Mouse (Mus musculus): ENCODE measurements around the gene Unc13d. TPM values are rescaled to one million over a fixed set of nuclear protein-coding genes. Genes with fewer than 3 reads are reported as not detected.

Unc13d gene
- total RNA-seq, 1 experiment from 2014 or later = 47.0 TPM

- no peak for ATAC-seq (ENCODE audit: extremely low read depth, insufficient number of reproducible peaks, low FRiP score, poor library complexity, severe bottlenecking)
Measured at GRCm38 (mm10) chr11:116084166-116084565, 6.4 kb upstream of the Unc13d start.

DNA sequence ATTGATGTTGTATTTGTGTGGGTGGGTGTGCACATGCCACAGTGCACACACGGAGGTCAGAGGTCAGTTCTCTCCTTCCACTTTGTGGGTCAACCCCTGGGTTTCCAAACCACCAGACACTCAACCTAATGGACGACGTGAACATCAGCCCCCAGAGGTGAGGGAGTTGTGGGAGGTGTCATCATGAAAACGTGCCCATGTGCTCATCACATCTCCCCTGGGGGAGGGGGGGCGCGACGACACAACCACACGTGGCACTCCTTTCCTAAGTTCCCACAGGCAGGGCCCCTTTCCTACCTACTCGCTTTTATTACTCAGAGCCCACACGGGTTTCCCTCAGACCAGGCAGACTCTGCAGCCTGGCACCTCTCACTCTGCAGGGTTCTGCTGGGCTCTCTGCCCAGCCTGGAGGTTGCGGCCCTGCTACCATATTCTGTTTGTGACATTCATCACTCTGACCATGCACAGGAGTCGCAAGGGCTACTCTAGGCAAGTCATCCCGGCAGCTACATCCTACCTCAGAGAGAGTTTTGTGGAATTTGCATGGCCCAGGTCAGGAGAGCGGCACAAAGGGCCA, 5.4 kb upstream of the Unc13d start:
- no peak for ATAC-seq (ENCODE audit: extremely low read depth, insufficient number of reproducible peaks, low FRiP score, poor library complexity, severe bottlenecking)

GRCm38 (mm10) chr11:116081081-116081480, 3.3 kb upstream of the Unc13d start:
- no peak for ATAC-seq (ENCODE audit: extremely low read depth, insufficient number of reproducible peaks, low FRiP score, poor library complexity, severe bottlenecking)

GRCm38 (mm10) chr11:116079511-116079910, 1.8 kb upstream of the Unc13d start:
- no peak for ATAC-seq (ENCODE audit: extremely low read depth, insufficient number of reproducible peaks, low FRiP score, poor library complexity, severe bottlenecking)

DNA sequence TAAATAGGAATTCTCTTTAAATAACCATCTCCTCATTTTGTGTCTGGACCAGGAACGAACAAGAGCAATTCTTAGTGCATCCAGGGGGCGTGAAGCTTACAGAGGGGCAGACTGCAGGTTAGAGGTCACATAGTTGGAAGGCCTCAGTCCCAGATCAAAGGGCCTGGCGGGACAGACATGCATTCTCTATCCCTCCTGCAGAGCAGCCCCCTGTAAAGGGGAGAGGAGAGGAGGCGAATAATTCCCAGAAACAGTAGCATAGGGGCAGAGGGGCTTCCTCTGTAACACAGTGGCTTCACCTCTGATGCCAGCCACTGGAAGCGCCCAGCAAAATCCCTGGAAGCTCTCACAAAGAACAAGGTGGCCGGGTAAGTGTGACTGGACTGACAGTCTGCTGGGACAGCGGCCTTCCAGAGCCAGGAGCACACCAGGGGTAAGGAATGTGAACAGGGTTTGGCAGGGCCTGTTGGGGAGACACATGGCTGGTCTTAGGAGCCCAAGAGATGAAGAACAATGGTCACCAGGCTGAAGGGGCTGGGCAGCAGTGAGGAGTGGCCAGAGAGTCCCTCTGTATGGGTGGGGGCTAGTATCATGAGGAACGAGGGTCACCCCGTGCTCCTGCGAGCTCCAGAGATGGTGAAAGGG, 1.0 kb upstream of the Unc13d start:
- ATAC-seq (ENCODE audit: extremely low read depth, insufficient number of reproducible peaks, low FRiP score, poor library complexity, severe bottlenecking) = no peak

DNA sequence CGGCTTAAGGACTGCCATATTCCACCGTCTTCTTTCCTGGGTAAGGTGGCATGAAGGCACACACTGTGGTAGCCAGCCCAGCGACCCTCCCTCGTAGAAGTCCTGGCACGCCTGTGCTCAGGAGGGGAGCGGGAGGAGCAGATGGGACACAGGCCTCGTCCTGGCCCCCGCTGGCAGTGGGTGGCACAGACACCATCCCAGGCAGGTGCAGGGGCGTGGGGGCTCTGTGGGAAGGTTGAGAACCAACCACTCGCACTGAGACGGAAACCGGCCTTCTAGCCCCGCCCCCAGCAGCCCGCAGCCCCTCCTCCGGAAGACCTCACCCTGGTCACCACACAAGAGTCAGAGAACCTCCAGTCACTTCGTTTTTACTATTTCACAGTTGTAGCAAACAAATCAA, 460 bp upstream of the Unc13d start:
- ATAC-seq (ENCODE audit: extremely low read depth, insufficient number of reproducible peaks, low FRiP score, poor library complexity, severe bottlenecking) = peak; percentile 65

- no peak for ATAC-seq (ENCODE audit: extremely low read depth, insufficient number of reproducible peaks, low FRiP score, poor library complexity, severe bottlenecking)
Measured at GRCm38 (mm10) chr11:116076836-116077235, 925 bp downstream of the Unc13d start.

GRCm38 (mm10) chr11:116076266-116076540, 1.6 kb downstream of the Unc13d start:
- ATAC-seq (ENCODE audit: extremely low read depth, insufficient number of reproducible peaks, low FRiP score, poor library complexity, severe bottlenecking) = no peak

DNA sequence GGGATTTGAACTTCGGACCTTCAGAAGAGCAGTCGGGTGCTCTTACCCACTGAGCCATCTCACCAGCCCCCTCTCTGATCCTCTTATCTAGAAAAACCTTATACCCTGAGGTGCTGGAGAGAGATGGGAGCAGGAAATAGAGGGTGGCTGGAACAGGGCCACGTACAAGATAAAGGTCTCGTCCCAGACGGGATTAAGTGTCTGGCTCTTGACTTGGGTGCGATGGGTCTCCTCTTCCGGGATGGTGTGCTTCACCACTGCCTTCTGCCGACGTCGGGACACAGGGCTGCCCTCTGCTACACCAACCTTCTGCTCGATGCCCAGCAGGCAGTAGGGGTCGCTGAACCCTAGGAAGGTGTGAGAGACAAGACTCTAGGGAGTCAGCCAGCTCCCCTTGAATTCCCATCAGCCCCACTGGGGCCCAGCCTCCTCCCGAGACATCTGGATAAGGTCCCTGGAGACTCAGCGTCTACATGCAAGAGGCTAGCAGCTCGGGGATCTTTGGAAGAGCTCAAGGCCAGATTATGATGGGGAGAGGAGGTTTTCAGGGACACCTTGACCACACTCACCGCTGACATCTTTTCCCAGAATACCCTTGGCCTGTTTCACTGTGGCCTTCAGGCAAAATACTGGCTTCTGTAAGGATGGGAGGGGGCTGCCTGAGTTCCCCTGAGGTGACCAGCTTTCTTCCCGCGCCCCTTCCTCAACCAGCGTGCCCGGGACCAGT, 2.1 kb downstream of the Unc13d start:
- no peak for ATAC-seq (ENCODE audit: extremely low read depth, insufficient number of reproducible peaks, low FRiP score, poor library complexity, severe bottlenecking)

DNA sequence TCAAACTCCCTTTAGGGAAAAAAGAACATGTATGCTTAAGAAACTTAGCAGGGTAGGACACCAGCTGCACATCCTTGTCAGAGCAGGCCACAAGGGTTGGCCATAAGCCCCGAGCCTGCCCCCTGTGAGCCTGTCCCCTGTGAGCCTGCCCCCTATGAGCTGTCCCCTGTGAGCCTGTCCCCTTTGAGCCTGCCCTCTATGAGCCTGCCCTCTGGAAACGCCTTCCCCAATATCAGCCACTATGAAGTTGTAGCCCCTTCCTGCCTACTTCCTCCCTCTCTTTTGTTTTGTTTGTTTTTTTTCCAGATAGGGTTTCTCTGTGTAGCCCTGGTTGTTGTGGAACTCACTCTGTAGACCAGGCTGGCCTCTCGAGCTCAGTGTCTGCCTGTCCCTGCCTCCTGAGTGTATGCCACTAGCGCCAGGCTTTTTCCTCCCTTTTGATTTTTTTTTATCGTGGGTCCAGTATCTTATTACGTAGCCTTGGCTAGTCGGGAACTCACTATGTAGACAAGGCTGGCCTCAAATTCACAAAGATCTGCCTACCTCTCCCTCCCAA, 3.2 kb downstream of the Unc13d start:
- no peak for ATAC-seq (ENCODE audit: extremely low read depth, insufficient number of reproducible peaks, low FRiP score, poor library complexity, severe bottlenecking)

- ATAC-seq (ENCODE audit: extremely low read depth, insufficient number of reproducible peaks, low FRiP score, poor library complexity, severe bottlenecking) = no peak
Measured at GRCm38 (mm10) chr11:116072608-116073007, 5.2 kb downstream of the Unc13d start.

DNA sequence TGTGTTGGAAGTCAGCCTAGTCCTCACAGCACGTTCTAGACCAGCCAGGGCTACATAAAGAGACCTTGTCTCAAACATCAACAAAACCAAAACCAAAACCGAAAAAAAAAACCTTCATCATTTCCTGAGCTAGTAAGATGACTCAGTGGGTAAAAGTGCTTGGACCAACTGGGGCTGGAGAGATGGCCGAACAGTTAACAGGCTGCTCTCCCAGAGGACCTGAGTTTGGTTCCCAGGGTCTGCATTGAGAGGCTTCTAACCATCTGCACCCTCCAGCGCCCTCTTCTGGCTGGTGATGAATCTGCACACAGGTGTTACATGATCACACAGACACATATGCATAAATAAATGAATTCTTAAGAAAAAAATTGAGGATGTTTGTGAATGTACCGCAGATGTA, 6.3 kb downstream of the Unc13d start:
- no peak for ATAC-seq (ENCODE audit: extremely low read depth, insufficient number of reproducible peaks, low FRiP score, poor library complexity, severe bottlenecking)

- ATAC-seq (ENCODE audit: extremely low read depth, insufficient number of reproducible peaks, low FRiP score, poor library complexity, severe bottlenecking) = no peak
Measured at GRCm38 (mm10) chr11:116065345-116065744, 12.4 kb downstream of the Unc13d start.

GRCm38 (mm10) chr11:116064187-116064867, 13.4 kb downstream of the Unc13d start:
- ATAC-seq (ENCODE audit: extremely low read depth, insufficient number of reproducible peaks, low FRiP score, poor library complexity, severe bottlenecking) = no peak

DNA sequence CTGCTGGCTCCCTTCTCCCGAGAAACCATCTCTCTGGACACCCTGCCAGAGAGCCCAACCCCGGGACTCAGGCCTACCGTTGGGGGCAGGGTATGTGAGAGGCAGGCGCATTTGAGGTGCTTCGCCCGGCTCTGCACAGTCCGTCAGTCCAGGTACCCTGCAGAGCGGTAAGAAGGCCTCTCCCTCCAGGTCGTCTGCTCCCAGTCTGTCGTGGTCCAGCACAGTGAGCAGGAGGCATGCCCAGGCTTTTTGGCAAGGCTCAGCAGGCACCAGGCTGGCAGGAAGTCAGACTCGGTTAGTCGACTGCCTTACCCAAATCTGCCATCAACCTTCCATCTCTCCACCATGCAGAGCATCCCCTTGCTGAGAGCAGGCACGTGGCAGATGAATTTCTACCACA, 14.2 kb downstream of the Unc13d start:
- ATAC-seq (ENCODE audit: extremely low read depth, insufficient number of reproducible peaks, low FRiP score, poor library complexity, severe bottlenecking) = no peak

GRCm38 (mm10) chr11:116062521-116062920, 15.2 kb downstream of the Unc13d start:
- ATAC-seq (ENCODE audit: extremely low read depth, insufficient number of reproducible peaks, low FRiP score, poor library complexity, severe bottlenecking) = no peak

GRCm38 (mm10) chr11:116061641-116062415, 15.9 kb downstream of the Unc13d start:
- ATAC-seq (ENCODE audit: extremely low read depth, insufficient number of reproducible peaks, low FRiP score, poor library complexity, severe bottlenecking) = no peak

GRCm38 (mm10) chr11:116060596-116060995, 17.2 kb downstream of the Unc13d start:
- no peak for ATAC-seq (ENCODE audit: extremely low read depth, insufficient number of reproducible peaks, low FRiP score, poor library complexity, severe bottlenecking)

DNA sequence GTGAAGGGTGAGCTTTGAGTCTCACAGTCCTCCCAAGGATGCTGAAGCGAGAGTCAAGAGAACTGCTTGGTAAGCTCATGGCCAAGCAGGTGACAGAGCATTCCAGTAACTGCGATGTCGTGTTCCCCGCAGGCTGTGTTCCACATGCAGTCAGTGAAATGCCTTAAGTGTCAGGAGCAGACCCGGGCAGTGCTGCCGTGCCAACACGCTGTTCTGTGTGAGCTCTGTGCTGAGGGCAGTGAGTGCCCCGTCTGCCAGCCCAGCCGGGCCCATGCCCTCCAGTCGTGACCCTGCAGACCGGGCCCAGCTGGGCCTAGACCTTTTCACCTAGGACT, 18.1 kb downstream of the Unc13d start:
- ATAC-seq (ENCODE audit: extremely low read depth, insufficient number of reproducible peaks, low FRiP score, poor library complexity, severe bottlenecking) = no peak

All from neutrophil, adult 5-6 weeks (primary cell).